Mouse (Mus musculus): ENCODE measurements around the gene Nup214. TPM values are rescaled to one million over a fixed set of nuclear protein-coding genes. Genes with fewer than 3 reads are reported as not detected.

Gene Nup214
- polyA plus RNA-seq, 1 experiment from 2014 or later: 53.5 TPM

- H3K4me2 ChIP-seq (replicated peaks): no peak overlapping the region
- H3K27me3 ChIP-seq (ENCODE audit: control insufficient read depth, insufficient read depth, low read length): no peaks in the 10 kb centered on the region
- H3K9ac ChIP-seq: no peak overlapping the region
- H3K9me3 ChIP-seq (ENCODE audit: control insufficient read depth, low read length): no peaks in the 10 kb centered on the region
- no peak overlapping the region for H3K4me3 ChIP-seq (replicated peaks; ENCODE audit: low read length)
- ATAC-seq (ENCODE audit: low FRiP score) (no peak), DNase-seq (ENCODE audit: low spot score) (no peak)
- no peaks in the 10 kb centered on the region for H3K4me1 ChIP-seq (replicated peaks; ENCODE audit: control insufficient read depth, insufficient read depth, low read length)
- H3K36me3 ChIP-seq (replicated peaks; ENCODE audit: control insufficient read depth, insufficient read depth): no peaks in the 10 kb centered on the region
- 41% methylated on average over 5 of the region's 5 CpGs for WGBS
- H3K27ac ChIP-seq: no peak overlapping the region
Observed at GRCm38 (mm10) chr2:32058716-32059115, 84.5 kb downstream of the Nup214 start.

- ATAC-seq (ENCODE audit: low FRiP score): no peak
- Histone ChIP-seq H3K9ac (no peak overlapping the region), H3K27me3 (ENCODE audit: control insufficient read depth, insufficient read depth, low read length) (no peaks in the 10 kb centered on the region), H3K9me3 (ENCODE audit: control insufficient read depth, low read length) (no peaks in the 10 kb centered on the region), H3K4me2 (replicated peaks) (no peak overlapping the region), H3K27ac (no peak overlapping the region), H3K36me3 (replicated peaks; ENCODE audit: control insufficient read depth, insufficient read depth) (no peaks in the 10 kb centered on the region), H3K4me3 (replicated peaks; ENCODE audit: low read length) (no peak overlapping the region), H3K4me1 (replicated peaks; ENCODE audit: control insufficient read depth, insufficient read depth, low read length) (no peaks in the 10 kb centered on the region)
- DNase-seq (ENCODE audit: low spot score): no peak
- 77% methylated on average over 6 of the region's 6 CpGs for WGBS
Observed at GRCm38 (mm10) chr2:32059613-32060012, 85.4 kb downstream of the Nup214 start.

GRCm38 (mm10) chr2:32060228-32060805 is 86.1 kb downstream of the Nup214 start:
- Histone ChIP-seq H3K36me3 (replicated peaks; ENCODE audit: control insufficient read depth, insufficient read depth) (no peaks in the 10 kb centered on the region), H3K4me2 (replicated peaks) (no peak overlapping the region), H3K4me3 (replicated peaks; ENCODE audit: low read length) (no peak overlapping the region), H3K4me1 (replicated peaks; ENCODE audit: control insufficient read depth, insufficient read depth, low read length) (no peaks in the 10 kb centered on the region), H3K27me3 (ENCODE audit: control insufficient read depth, insufficient read depth, low read length) (no peaks in the 10 kb centered on the region), H3K9me3 (ENCODE audit: control insufficient read depth, low read length) (no peaks in the 10 kb centered on the region), H3K27ac (no peak overlapping the region), H3K9ac (no peak overlapping the region)
- 68% methylated on average over 6 of the region's 6 CpGs for WGBS
- no peak for ATAC-seq (ENCODE audit: low FRiP score)
- no peak for DNase-seq (ENCODE audit: low spot score)

- Histone ChIP-seq H3K9me3 (ENCODE audit: control insufficient read depth, low read length) (no peaks in the 10 kb centered on the region), H3K9ac (no peak overlapping the region), H3K27ac (no peak overlapping the region), H3K36me3 (replicated peaks; ENCODE audit: control insufficient read depth, insufficient read depth) (no peaks in the 10 kb centered on the region), H3K4me3 (replicated peaks; ENCODE audit: low read length) (no peak overlapping the region), H3K4me2 (replicated peaks) (no peak overlapping the region), H3K4me1 (replicated peaks; ENCODE audit: control insufficient read depth, insufficient read depth, low read length) (no peaks in the 10 kb centered on the region), H3K27me3 (ENCODE audit: control insufficient read depth, insufficient read depth, low read length) (no peaks in the 10 kb centered on the region)
- WGBS: 64% methylated on average over 2 of the region's 2 CpGs
- ATAC-seq (ENCODE audit: low FRiP score) (no peak), DNase-seq (ENCODE audit: low spot score) (no peak)
Observed at GRCm38 (mm10) chr2:32061189-32061588, 87.0 kb downstream of the Nup214 start.

GRCm38 (mm10) chr2:32061722-32062505 is 87.7 kb downstream of the Nup214 start:
- H3K4me2 ChIP-seq (replicated peaks): no peak overlapping the region
- DNase-seq (ENCODE audit: low spot score) (no peak), ATAC-seq (ENCODE audit: low FRiP score) (no peak)
- H3K4me1 ChIP-seq (replicated peaks; ENCODE audit: control insufficient read depth, insufficient read depth, low read length): no peaks in the 10 kb centered on the region
- no peaks in the 10 kb centered on the region for H3K9me3 ChIP-seq (ENCODE audit: control insufficient read depth, low read length)
- WGBS: 81% methylated on average over 12 of the region's 12 CpGs
- H3K9ac ChIP-seq: no peak overlapping the region
- H3K4me3 ChIP-seq (replicated peaks; ENCODE audit: low read length): no peak overlapping the region
- H3K36me3 ChIP-seq (replicated peaks; ENCODE audit: control insufficient read depth, insufficient read depth): no peaks in the 10 kb centered on the region
- no peak overlapping the region for H3K27ac ChIP-seq
- H3K27me3 ChIP-seq (ENCODE audit: control insufficient read depth, insufficient read depth, low read length): no peaks in the 10 kb centered on the region

- WGBS: 88% methylated on average over 15 of the region's 15 CpGs
- no peaks in the 10 kb centered on the region for H3K27me3 ChIP-seq (ENCODE audit: control insufficient read depth, insufficient read depth, low read length)
Observed at GRCm38 (mm10) chr2:32062626-32063410, 88.6 kb downstream of the Nup214 start.

GRCm38 (mm10) chr2:32063451-32064151 is 89.4 kb downstream of the Nup214 start:
- WGBS: 86% methylated on average over 7 of the region's 7 CpGs
- DNase-seq (ENCODE audit: low spot score) (no peak), ATAC-seq (ENCODE audit: low FRiP score) (no peak)
- no peak overlapping the region for H3K9ac ChIP-seq
- H3K4me2 ChIP-seq (replicated peaks): no peak overlapping the region
- H3K27ac ChIP-seq: no peak overlapping the region
- no peak overlapping the region for H3K4me3 ChIP-seq (replicated peaks; ENCODE audit: low read length)
- no peaks in the 10 kb centered on the region for H3K9me3 ChIP-seq (ENCODE audit: control insufficient read depth, low read length)
- H3K36me3 ChIP-seq (replicated peaks; ENCODE audit: control insufficient read depth, insufficient read depth): no peaks in the 10 kb centered on the region
- no peaks in the 10 kb centered on the region for H3K27me3 ChIP-seq (ENCODE audit: control insufficient read depth, insufficient read depth, low read length)
- no peaks in the 10 kb centered on the region for H3K4me1 ChIP-seq (replicated peaks; ENCODE audit: control insufficient read depth, insufficient read depth, low read length)

More at GRCm38 (mm10) chr2:32062626-32063410, 88.6 kb downstream of the Nup214 start:
- no peak for DNase-seq (ENCODE audit: low spot score)
- Histone ChIP-seq H3K4me3 (replicated peaks; ENCODE audit: low read length) (no peak overlapping the region), H3K4me2 (replicated peaks) (no peak overlapping the region), H3K4me1 (replicated peaks; ENCODE audit: control insufficient read depth, insufficient read depth, low read length) (no peaks in the 10 kb centered on the region), H3K27ac (no peak overlapping the region), H3K9ac (no peak overlapping the region), H3K9me3 (ENCODE audit: control insufficient read depth, low read length) (no peaks in the 10 kb centered on the region), H3K36me3 (replicated peaks; ENCODE audit: control insufficient read depth, insufficient read depth) (no peaks in the 10 kb centered on the region)
- no peak for ATAC-seq (ENCODE audit: low FRiP score)

GRCm38 (mm10) chr2:32064913-32065312 is 90.7 kb downstream of the Nup214 start:
- no peak overlapping the region for H3K4me3 ChIP-seq (replicated peaks; ENCODE audit: low read length)
- DNase-seq (ENCODE audit: low spot score): no peak
- H3K36me3 ChIP-seq (replicated peaks; ENCODE audit: control insufficient read depth, insufficient read depth): no peaks in the 10 kb centered on the region
- ATAC-seq (ENCODE audit: low FRiP score): no peak
- WGBS: 47% methylated on average over 13 of the region's 13 CpGs
- H3K27me3 ChIP-seq (ENCODE audit: control insufficient read depth, insufficient read depth, low read length): no peaks in the 10 kb centered on the region
- no peak overlapping the region for H3K9ac ChIP-seq
- H3K27ac ChIP-seq: no peak overlapping the region
- no peaks in the 10 kb centered on the region for H3K4me1 ChIP-seq (replicated peaks; ENCODE audit: control insufficient read depth, insufficient read depth, low read length)
- no peak overlapping the region for H3K4me2 ChIP-seq (replicated peaks)
- no peaks in the 10 kb centered on the region for H3K9me3 ChIP-seq (ENCODE audit: control insufficient read depth, low read length)

GRCm38 (mm10) chr2:32065371-32065791 is 91.1 kb downstream of the Nup214 start:
- 83% methylated on average over 5 of the region's 5 CpGs for WGBS

More at GRCm38 (mm10) chr2:32065371-32065791, 91.1 kb downstream of the Nup214 start:
- Histone ChIP-seq H3K9ac (no peak overlapping the region), H3K4me3 (replicated peaks; ENCODE audit: low read length) (no peak overlapping the region), H3K4me2 (replicated peaks) (no peak overlapping the region), H3K36me3 (replicated peaks; ENCODE audit: control insufficient read depth, insufficient read depth) (no peaks in the 10 kb centered on the region), H3K9me3 (ENCODE audit: control insufficient read depth, low read length) (no peaks in the 10 kb centered on the region), H3K27ac (no peak overlapping the region), H3K27me3 (ENCODE audit: control insufficient read depth, insufficient read depth, low read length) (no peaks in the 10 kb centered on the region), H3K4me1 (replicated peaks; ENCODE audit: control insufficient read depth, insufficient read depth, low read length) (no peaks in the 10 kb centered on the region)
- DNase-seq (ENCODE audit: low spot score): no peak
- ATAC-seq (ENCODE audit: low FRiP score): no peak

All from hindbrain, embryonic 14.5 days (tissue).